Mouse (Mus musculus): Measurements from ENCODE around the gene Hyal1. TPM values are rescaled to one million over a fixed set of nuclear protein-coding genes. Genes with fewer than 3 reads are reported as not detected.
A peak's percentile ranks its signal among the peaks of the same experiment; 100 is the strongest.

Hyal1 gene
- total and polyA plus RNA-seq, 3 experiments: 0.40 to 0.59 TPM; not detected in 1

DNA sequence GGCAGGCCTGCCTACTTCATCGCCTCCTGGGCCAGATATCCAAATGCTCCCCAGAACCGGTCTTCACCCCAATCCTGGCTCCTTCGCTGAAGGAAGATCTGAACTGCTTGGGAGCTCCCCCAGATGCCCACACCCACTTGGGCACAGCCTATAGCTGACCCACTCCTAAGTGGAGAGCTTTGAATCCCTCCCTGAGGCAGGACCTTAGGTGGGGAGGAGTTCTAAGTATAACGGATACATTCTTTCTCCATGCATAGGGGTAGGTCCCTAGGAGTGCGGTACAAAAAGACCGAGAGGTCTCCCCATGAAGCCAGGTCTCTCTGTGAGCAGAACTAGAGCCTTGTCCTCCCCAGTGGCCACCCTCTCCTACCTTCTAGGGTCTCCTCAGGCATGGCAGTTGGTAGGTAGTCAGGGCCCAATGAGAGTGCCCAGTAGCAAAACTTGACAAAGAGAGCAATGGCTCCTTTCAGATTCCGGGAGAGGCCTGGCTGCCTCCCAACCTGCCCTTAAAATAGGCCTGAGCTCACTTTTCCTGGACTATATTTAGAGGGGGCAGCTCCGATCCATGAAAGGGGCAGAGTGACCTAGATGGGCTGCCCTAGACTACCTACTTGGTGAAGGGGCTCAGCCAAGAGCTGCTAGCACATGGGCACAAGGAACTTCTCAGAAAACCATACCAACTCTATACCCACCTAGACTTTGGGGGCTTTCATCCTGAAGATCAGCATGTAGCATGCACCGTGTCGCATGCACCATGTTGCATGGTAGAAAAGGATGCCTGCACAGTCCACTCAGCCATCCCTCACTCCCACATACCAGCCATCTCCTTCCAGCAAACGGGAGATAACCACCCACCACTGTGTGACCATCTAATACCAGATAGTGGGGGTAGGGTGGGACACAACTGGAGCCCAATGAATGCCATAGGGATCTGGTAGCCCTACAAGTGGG, 20.2 kb downstream of the Hyal1 start:
- no peak overlapping the region for H3K4me3 ChIP-seq (replicated peaks in 1 of 3; ENCODE audit: low read depth in 2 of 3, low read length in 2 of 3, poor library complexity in 1 of 3)
- H3K27ac ChIP-seq (ENCODE audit: insufficient read depth, low read depth): no peak overlapping the region
- H3K9ac ChIP-seq (ENCODE audit: insufficient read depth, low read depth): no peak overlapping the region
- no peaks in the 10 kb centered on the region for H3K27me3 ChIP-seq (replicated peaks)
- no peaks in the 10 kb centered on the region for H3K79me2 ChIP-seq (replicated peaks; ENCODE audit: control insufficient read depth, extremely low read depth, insufficient read depth, poor library complexity, severe bottlenecking)
- dilution Hi-C loops (cut with MboI; ENCODE audit: extremely low pct_ligation_motif_present, extremely low pct_unique_long_range_greater_than_20kb, low sequenced_read_pairs) (no loop called here), in situ Hi-C loops (cut with MboI; ENCODE audit: low pct_ligation_motif_present, low pct_unique_long_range_greater_than_20kb, low sequenced_read_pairs) (no loop called here)
- H3K4me1 ChIP-seq (ENCODE audit: control insufficient read depth in 1 of 2, insufficient read depth in 2 of 2): peaks cover 7 to 13% of the 10 kb centered on the region in 2 experiments
- TF ChIP-seq POLR2AphosphoS2 (IDR thresholded peaks at IDR 0.05; ENCODE audit: low read depth, low read length) (0 out of 2 replicates have a peak, but pooled peaks have one; percentile 28), NELFE (IDR thresholded peaks at IDR 0.05; ENCODE audit: low read depth, low read length) (no peak)
- no peaks in the 10 kb centered on the region for H3K9me3 ChIP-seq (replicated peaks; ENCODE audit: low read length)
- peaks cover 26 to 95% of the 10 kb centered on the region in 2 experiments for H3K36me3 ChIP-seq (replicated peaks in 1 of 2; ENCODE audit: control insufficient read depth in 1 of 2, insufficient read depth in 1 of 2, low read length in 1 of 2)
- no peak for DNase-seq (ENCODE audit: extremely low read depth)
- H3K4me2 ChIP-seq (ENCODE audit: insufficient read depth, low read depth, poor library complexity, severe bottlenecking): no peak overlapping the region

- TF ChIP-seq IRF4 (IDR thresholded peaks at IDR 0.05; ENCODE audit: low read depth, low read length) (no peak), EP300 (IDR thresholded peaks at IDR 0.05; ENCODE audit: low read length) (no peak), ETS1 (conservative IDR thresholded peaks at IDR 0.05; ENCODE audit: low read depth, low read length) (no peak), MYC (IDR thresholded peaks at IDR 0.05; ENCODE audit: low read depth, low read length) (no peak), NRF1 (IDR thresholded peaks at IDR 0.05; ENCODE audit: low read depth, low read length) (no peak), TCF12 (IDR thresholded peaks at IDR 0.05; ENCODE audit: low read depth, low read length) (no peak), BHLHE40 (IDR thresholded peaks at IDR 0.05; ENCODE audit: low read depth, low read length) (no peak), JUN (IDR thresholded peaks at IDR 0.05; ENCODE audit: insufficient read depth, low read depth, low read length) (no peak), E2F4 (IDR thresholded peaks at IDR 0.05; ENCODE audit: insufficient replicate concordance, low read depth, low read length) (no peak), ELF1 (IDR thresholded peaks at IDR 0.05; ENCODE audit: low read depth, low read length) (no peak), SMC3 (IDR thresholded peaks at IDR 0.05; ENCODE audit: low read depth, low read length) (no peak), KAT2A (IDR thresholded peaks at IDR 0.05; ENCODE audit: insufficient replicate concordance, low read length) (no peak), POLR2AphosphoS2 (IDR thresholded peaks at IDR 0.05; ENCODE audit: low read depth, low read length) (no peak)
- Histone ChIP-seq H3K79me2 (replicated peaks; ENCODE audit: control insufficient read depth, extremely low read depth, insufficient read depth, poor library complexity, severe bottlenecking) (no peaks in the 10 kb centered on the region), H3K27me3 (replicated peaks) (no peaks in the 10 kb centered on the region), H3K4me1 (ENCODE audit: control insufficient read depth in 1 of 2, insufficient read depth in 2 of 2) (peaks cover 16 to 28% of the 10 kb centered on the region in 2 experiments), H3K36me3 (replicated peaks in 1 of 2; ENCODE audit: control insufficient read depth in 1 of 2, insufficient read depth in 1 of 2, low read length in 1 of 2) (peaks cover 13 to 81% of the 10 kb centered on the region in 2 experiments), H3K27ac (ENCODE audit: insufficient read depth, low read depth) (no peak overlapping the region), H3K9me3 (replicated peaks; ENCODE audit: low read length) (no peaks in the 10 kb centered on the region), H3K4me3 (replicated peaks in 1 of 3; ENCODE audit: low read depth in 2 of 3, low read length in 2 of 3, poor library complexity in 1 of 3) (no peak overlapping the region), H3K9ac (ENCODE audit: insufficient read depth, low read depth) (no peak overlapping the region), H3K4me2 (ENCODE audit: insufficient read depth, low read depth, poor library complexity, severe bottlenecking) (no peak overlapping the region)
- in situ Hi-C loops (cut with MboI; ENCODE audit: low pct_ligation_motif_present, low pct_unique_long_range_greater_than_20kb, low sequenced_read_pairs) (no loop called here), dilution Hi-C loops (cut with MboI; ENCODE audit: extremely low pct_ligation_motif_present, extremely low pct_unique_long_range_greater_than_20kb, low sequenced_read_pairs) (no loop called here)
- DNase-seq (ENCODE audit: extremely low read depth): no peak
Observed at GRCm38 (mm10) chr9:107598385-107598784, 21.7 kb downstream of the Hyal1 start.
